ENCODE assay signal across 8 mouse cellular contexts in genomic region chr19:46502471-46503166, GRCm38 (mm10). TPM values are rescaled to one million over a fixed set of nuclear protein-coding genes. Genes with fewer than 3 reads are reported as not detected.
A peak's percentile ranks its signal among the peaks of the same experiment; 100 is the strongest.
DNase-seq lines count a peak whose midpoint lies in the region; ATAC-seq and TF ChIP-seq lines count a peak whose summit lies in the region.

No protein-coding gene starts in this region.

- peak overlapping the region; percentile 96 for H3K4me2 ChIP-seq in neural tube, embryonic 15.5 days

- no peaks in the 10 kb centered on the region for H3K9me3 ChIP-seq in neural tube, embryonic 15.5 days (replicated peaks)

- peak; percentile 92 for DNase-seq in CD4-positive, CD25-positive, alpha-beta regulatory T cell, adult 2 months (ENCODE audit: low read depth, low spot score)
- peak; percentile 87 to 88 for DNase-seq in heart, postnatal 10 days
- peak; percentile 60 to 64 for DNase-seq in layer of hippocampus, adult 18-20 months (ENCODE audit: low spot score in 2 of 2)
- DNase-seq in lung, adult 18-20 months, result peak; percentile 84 to 87
- peak; percentile 73 for DNase-seq in testis, postnatal 14 days (ENCODE audit: low spot score)

- no peaks in the 10 kb centered on the region for H3K27me3 ChIP-seq in neural tube, embryonic 15.5 days (replicated peaks)

- TF ChIP-seq POLR2A in bone marrow, adult 2 months (IDR thresholded peaks at IDR 0.05; ENCODE audit: borderline replicate concordance, control insufficient read depth, low read depth, low read length), result peak; percentile 92

- ATAC-seq in erythroid progenitor cell, adult 5-6 weeks (replicated peaks; ENCODE audit: low FRiP score, poor library complexity, severe bottlenecking), result peak; percentile 73
- no peak for ATAC-seq in neural tube, embryonic 15.5 days (ENCODE audit: low FRiP score)

- peak overlapping the region; percentile 96 for H3K4me3 ChIP-seq in bone marrow, adult 2 months (replicated peaks; ENCODE audit: control insufficient read depth, low read depth, low read length)
- peak overlapping the region; percentile 80 for H3K4me3 ChIP-seq in neural tube, embryonic 15.5 days (replicated peaks)

- WGBS in bone marrow, adult 2 months, result under 1% methylated on average over 53 of the region's 53 CpGs
- under 1% methylated on average over 53 of the region's 53 CpGs for WGBS in neural tube, embryonic 15.5 days

- peaks cover 11% of the 10 kb centered on the region for H3K4me1 ChIP-seq in bone marrow, adult 2 months (ENCODE audit: control insufficient read depth, insufficient read depth, low read length)
- H3K4me1 ChIP-seq in neural tube, embryonic 15.5 days, result peaks cover 50% of the 10 kb centered on the region

- peak; percentile 53 for TF ChIP-seq CTCF in bone marrow, adult 2 months (IDR thresholded peaks at IDR 0.05; ENCODE audit: control insufficient read depth, insufficient read depth, low read length)

- intact Hi-C loops in heart, postnatal 10 days (cut with DNase I), result loop anchor here (2.0 kb wide), 2 partner anchors 48 to 106 kb away; partner anchors contain the start of gene Sufu

- peak overlapping the region; percentile 96 for H3K9ac ChIP-seq in neural tube, embryonic 15.5 days (replicated peaks)

- H3K36me3 ChIP-seq in neural tube, embryonic 15.5 days, result peaks cover 7% of the 10 kb centered on the region; the same call in 1 of the 2 replicates

- peak overlapping the region; percentile 100 for H3K27ac ChIP-seq in bone marrow, adult 2 months (ENCODE audit: control insufficient read depth, insufficient read depth, low read depth, low read length, poor library complexity)
- H3K27ac ChIP-seq in neural tube, embryonic 15.5 days (replicated peaks), result peak overlapping the region; percentile 100

RNA-seq across cellular contexts. Expression of gene Trim8, which starts 1.1 kb away (rescaled TPM):
- 13.9 and 25.9 TPM in 2 replicates for polyA plus RNA-seq in bone marrow, adult 2 months (2011; ENCODE audit: insufficient read depth, insufficient read length, low replicate concordance, missing spikeins)
- total RNA-seq in erythroid progenitor cell, adult 5-6 weeks (2015; ENCODE audit: low replicate concordance), result 4.2 and 9.4 TPM in 2 replicates
- 5.5 and 7.7 TPM in 2 replicates for total RNA-seq in erythroid progenitor cell, adult 5-6 weeks (2017; ENCODE audit: low replicate concordance)
- total RNA-seq in heart, postnatal 10 days (2021), result 10 to 100 TPM; 49.9 to 50.6 TPM
- total RNA-seq in layer of hippocampus, adult 18-20 months (2021), result 100 to 1,000 TPM; 110 to 112 TPM
- 23.5 and 25.5 TPM in 2 replicates for polyA plus RNA-seq in neural tube, embryonic 15.5 days (2015; fragmentation: Nextera tagmentation; extraction: Ambion mirVana)

Comparison
In these comparisons a context has a peak if more than half of its experiments do, and no peak if none do; other contexts are left out.
1. RNA of gene Trim8, which starts 1.1 kb away (total RNA-seq): 110 to 112 TPM in layer of hippocampus, adult 18-20 months and 49.9 to 50.6 TPM in heart, postnatal 10 days; 4.2 to 9.4 TPM in erythroid progenitor cell, adult 5-6 weeks; every median in the first group is over 4 times any median in the second.
2. Peak in every context shown above with its lines, with median percentiles within 50 percentile points of each other: DNase-seq.